Mouse (Mus musculus): Measurements from ENCODE around the gene Mag.
"Not testable (repeated sequence)": the region's sequence is repeated elsewhere in the genome, so short reads cannot be mapped to it uniquely, and the experiment has no call there.

The Mag gene

DNA sequence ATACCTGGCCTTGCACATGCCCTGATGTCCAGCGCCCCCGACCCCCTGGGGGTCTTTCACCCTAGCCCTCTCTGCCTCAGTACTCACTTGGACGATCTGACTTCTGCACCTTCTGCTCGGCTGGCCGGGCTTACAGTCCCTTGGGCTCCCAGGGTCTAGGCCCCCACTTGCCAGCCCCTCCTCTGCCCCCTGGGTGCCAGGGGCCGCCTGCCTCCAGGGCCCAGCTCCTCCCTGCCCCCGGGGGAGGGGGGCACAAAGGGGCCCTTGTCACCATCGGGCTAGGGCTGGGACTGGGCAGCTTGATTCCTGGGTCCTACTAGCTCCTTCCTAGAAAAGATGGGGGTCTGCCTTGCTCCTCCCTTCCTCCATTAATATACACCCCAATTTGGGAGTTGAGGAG is at the start of gene Mag:
Gene Mag, minus strand, starts transcription at position 142 of the 400 bp plus-strand sequence.
- no peak for DNase-seq (ENCODE audit: low read depth, low spot score)

DNA sequence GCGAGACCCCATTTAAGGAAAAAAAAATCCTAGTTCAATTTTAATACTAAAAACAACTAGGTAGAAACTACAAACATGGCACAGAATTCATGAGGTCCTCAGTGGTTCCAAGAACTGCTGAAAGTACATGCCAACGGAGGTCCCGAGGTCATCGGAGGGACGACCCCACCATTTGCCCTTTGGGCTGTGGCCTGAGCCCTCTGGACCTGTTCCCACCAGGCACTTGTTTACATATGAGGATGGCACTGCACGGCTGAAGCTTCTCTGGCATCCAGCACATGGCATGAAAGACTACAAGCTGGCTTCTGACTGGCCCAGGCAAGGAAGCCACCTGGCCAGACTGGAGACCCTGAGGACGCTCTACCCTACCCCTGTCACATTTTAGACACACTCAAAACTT is 49.7 kb upstream of the Mag start:
- DNase-seq (ENCODE audit: low read depth, low spot score) = no peak

DNA sequence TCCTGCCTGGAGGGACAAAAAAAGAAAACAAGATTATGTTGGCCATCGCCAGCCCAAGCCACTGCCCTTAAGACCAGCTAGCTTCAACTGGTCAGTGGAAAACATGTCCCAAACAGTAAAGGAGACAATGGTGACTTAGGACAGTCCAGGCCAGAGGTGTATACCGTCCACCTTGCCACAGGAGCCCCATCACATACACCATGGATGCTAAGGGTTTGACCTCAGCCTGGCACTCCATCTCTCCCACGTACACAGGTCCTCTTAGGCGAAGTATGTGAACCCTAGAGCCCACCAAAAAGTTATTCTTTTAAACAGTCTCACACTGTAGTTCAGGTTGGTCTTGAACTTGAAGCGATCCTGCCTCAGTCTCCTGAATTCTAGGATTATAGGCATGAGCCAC is 48.2 kb upstream of the Mag start:
- no peak for DNase-seq (ENCODE audit: low read depth, low spot score)

DNA sequence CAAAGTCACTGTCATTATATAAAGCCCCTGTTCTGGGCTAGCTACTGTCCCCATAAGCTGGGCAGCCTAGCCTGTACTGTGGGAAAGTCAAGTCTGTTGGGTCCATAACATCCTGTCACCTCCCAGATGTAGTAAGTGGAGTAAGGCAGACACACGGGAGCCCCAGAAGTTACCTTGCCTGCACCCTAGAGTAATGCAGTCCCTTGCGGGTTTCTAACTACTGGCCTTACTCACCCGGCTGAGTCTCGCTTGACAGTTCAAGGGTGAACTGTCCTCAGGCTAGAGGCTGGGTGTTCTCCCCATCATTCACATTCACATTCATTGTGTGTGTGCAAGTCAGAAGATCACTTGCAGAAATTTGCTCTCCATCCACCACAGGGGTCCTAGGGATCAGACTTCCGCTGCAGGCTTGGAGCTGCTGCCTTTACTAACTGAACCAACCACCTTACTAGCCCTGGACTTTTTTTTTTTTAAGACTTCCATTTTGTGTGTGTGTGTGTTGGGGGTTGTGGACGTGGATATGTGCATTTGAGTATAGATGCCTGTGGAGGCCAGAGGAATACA is 45.2 kb upstream of the Mag start:
- DNase-seq (ENCODE audit: low read depth, low spot score) = no peak

DNA sequence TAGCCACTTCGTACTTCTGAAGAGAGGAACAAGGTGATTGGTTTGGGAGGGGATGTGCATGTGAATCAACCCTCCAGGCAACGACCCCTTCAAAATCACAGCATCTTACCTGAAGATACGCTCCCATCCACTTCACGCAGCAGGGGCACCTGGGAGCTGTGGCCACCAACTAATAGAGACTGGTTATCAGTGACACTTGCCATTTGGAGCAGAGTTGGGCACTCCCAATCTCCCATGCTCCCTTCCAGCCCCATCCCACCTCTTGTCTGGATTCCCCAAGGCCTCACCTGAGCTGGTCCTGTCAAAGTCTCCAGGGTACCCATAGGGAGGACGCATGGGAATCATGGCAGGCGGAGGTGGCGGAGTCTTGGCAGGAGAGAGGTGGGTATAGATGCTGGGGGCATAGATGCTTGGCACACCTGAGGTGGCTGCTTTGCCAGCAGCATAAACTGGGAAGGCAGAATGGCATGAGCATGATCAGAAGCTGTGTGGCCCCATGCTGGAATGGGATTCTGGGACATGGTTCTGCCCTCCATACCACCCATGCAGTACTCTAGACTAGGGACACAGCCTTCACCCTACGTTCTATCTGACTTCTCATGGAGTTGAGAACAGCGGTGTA is 44.3 kb upstream of the Mag start:
- no peak for DNase-seq (ENCODE audit: low read depth, low spot score)

DNA sequence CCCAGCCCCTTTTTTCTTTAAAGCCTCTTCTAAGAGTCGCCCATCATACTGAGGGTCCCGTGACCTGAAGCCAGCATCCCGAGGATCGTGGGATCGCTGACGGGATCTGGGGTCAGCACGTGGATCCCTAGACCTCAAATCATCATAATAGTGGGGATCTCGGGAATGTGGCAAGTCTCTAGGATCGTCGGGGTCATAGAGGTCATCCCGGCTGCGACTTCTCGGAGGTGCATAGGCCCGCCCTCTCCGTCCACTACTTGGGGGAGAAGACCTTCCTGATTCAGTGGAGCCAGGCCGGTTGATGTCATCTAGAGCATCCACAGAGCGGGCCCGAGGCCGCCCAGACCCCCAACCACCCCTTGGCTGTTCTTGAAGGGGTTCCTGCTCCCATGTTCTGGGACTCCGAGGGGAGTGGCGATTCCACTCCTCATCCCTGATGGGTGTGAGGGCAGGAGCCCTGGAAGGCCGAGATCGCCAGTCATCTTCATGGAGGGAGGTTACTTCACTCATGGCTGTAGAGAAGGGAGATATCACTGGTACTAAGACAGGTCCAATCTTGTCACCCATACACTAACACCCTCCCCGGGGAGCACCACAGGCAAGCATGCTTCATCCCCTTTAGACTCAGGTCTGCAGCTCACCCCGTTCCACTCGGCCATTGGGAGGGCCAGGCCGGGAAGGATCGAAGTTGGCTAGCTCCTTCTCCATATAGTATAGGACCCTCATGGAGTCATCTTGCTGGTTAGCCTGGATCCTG is 43.6 kb upstream of the Mag start:
- DNase-seq (ENCODE audit: low read depth, low spot score) = no peak

DNA sequence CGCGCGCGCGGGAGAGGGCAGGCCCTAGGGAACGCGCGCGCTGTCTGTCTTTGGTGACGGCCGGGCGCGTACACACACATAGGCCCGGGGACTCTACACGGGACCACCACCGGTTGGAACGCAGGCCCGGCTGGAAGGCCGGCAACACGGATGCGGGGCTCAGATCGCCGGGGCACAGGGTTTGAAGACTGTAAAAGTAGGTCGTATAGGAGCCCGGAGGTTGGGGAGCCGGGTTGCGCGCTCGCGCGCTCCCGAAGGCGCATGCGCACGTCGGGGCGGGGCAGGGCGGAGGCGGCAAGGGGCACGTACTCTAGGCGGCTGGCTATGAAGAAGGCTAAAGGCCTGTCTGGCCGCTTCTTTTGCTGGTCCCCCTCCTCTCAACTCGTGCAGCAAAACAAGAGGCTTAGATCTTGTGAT is 42.7 kb upstream of the Mag start:
- DNase-seq (ENCODE audit: low read depth, low spot score) = peak; percentile 82

DNA sequence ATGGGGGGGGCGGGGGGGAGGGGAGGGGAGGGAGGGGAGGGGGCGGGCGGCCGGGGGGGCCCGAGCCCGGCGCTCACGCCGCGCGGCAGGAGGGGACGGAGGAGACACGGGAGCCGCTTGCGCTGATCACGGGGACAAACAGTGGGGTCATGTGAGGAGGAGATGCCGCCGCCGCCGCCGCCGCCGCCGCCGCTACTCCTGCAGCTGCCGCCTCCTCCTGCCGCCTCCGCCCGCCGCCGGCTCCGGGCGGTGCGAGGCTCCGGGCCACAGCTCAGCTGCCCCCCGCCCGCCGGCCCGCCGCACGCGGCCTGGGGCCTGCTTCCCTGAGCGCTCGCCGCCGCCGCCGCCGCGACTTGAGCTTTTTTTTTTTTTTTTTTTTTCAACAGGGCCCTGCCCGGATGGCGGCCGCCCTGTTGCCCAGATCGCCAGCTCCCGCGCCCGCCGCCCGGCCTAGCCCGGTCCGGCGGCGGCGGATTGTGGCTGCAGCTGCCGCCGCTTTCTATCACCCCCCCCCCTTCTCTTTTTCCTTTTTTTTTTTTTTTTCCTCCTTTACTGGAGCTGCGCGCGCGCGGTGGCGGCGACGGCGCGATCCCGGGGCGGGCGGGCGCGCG is 42.2 kb upstream of the Mag start, which contains the start of gene Usf2:
Gene Usf2, minus strand, starts transcription at position 48 of the 611 bp plus-strand sequence.
- DNase-seq (ENCODE audit: low read depth, low spot score) = peak; percentile 67

DNA sequence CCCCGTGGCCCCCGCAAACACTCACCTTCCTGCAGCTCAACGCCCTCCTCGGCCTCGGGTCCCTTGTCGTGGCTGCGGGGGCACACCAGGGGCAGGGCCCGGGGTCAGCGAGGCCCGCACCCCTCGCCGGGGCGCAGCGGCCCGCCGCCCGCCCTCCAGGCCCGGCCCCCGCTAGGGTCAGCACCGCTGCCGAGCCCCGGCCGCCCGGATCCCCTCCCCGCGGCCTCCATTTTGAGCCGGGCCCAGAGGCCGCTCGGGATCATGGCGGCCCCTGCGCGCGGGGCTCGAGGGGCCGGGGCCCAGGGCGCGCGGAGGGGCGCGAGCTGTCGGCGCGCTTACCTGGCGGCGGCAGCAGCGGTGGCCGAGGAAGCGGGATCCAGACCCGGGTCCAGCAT is 41.7 kb upstream of the Mag start:
- DNase-seq (ENCODE audit: low read depth, low spot score) = no peak

DNA sequence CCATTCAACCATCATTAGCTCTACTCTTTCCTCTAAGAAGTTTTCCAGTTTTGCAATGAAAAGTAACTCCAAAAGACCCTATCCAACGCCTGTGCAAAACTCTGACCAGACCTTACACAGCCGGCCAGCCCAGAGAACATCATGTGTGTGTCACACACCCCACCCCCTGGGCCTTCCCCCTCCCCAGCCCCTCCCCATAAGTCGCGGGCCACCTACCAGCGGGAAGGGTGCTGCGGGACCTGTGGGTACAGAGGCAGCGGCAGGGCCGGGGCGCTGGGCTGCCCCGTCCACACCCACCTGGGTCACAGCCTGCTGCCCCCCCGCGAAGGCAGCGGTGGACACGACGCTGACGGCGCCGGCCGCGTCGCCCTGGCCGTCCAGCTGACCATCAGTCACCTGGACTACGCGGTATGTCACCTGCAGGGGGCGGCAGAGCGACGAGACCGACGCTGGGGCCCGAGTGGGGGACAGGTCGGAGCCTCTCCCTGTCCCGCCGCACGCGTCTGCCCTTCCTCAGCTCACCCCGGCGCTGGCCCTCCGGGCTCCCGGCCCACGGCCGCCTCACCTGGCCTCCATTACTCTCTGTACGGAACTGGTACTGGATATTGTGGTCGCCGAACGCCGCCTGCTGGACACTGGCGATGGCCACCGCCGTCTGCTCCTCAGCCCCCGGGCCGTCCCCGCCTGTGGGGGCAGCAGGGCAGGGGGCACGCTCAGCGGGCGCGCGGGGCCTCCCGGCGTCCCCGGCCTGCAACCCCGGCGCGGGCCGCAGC is 41.1 kb upstream of the Mag start:
- DNase-seq (ENCODE audit: low read depth, low spot score) = peak; percentile 79

DNA sequence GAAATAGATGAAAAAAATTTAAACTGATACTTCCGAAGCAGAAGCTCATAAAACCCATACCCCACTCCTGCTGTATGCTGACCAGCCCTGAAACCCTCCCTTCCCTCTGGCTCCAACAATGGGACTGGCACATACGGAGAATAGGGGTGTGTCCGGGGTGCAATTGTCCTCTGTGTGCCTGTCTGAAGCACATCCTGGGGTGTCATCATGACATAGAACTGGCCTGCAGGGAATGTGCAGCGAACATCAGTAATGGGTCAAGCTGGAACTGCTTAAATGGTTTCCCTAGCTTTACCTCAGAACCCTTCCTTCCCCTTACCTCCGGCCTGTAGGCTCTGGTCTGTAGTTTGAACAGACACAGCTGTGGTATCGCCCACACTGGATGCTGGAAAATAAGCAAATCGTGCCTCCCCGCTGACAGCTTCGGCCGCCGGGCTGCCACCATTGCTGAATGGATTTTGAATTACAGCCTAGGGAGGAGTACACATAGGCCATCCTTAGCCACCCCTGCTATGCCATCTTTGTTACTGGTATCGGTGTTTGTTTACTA is 40.4 kb upstream of the Mag start:
- no peak for DNase-seq (ENCODE audit: low read depth, low spot score)

DNA sequence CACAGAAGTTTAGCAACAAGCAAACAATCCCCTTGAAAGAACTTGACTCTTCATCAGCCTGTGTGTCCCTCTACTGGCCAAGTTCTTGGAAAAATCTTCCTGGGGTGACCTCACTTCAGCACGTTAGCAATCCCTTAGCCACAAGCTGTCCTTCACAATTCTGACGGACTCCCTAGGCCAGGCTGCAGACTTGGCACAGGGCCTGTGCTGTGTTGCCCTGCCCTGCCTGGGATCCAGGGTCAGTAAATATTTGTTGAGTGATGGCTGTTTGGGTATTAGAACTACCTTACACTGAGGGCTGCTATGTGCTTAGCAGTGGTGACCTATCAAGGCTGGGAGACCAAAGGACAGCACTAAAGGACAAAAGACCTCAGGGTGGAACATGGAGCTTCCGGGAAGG is 39.4 kb upstream of the Mag start:
- DNase-seq (ENCODE audit: low read depth, low spot score) = no peak

DNA sequence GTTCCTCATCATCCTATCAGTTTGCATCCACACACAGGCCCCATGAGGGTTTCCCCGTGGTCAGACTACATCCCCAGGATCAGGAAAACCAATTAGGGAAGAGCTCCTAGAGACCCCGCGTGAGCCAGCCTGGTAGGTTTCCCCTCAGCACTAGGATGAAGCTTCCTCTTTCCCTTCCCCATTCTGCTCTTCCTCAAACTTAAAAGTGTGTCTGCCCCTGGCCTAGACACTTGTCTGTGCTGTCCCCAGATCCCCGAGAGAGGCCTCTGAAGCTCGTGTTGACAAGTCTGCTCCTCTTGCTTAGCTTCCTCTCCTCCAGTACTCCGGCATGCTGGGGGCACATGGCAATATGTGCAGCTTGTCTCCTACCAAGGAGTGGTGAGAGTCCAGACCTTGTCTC is 38.8 kb upstream of the Mag start:
- DNase-seq (ENCODE audit: low read depth, low spot score) = no peak

DNA sequence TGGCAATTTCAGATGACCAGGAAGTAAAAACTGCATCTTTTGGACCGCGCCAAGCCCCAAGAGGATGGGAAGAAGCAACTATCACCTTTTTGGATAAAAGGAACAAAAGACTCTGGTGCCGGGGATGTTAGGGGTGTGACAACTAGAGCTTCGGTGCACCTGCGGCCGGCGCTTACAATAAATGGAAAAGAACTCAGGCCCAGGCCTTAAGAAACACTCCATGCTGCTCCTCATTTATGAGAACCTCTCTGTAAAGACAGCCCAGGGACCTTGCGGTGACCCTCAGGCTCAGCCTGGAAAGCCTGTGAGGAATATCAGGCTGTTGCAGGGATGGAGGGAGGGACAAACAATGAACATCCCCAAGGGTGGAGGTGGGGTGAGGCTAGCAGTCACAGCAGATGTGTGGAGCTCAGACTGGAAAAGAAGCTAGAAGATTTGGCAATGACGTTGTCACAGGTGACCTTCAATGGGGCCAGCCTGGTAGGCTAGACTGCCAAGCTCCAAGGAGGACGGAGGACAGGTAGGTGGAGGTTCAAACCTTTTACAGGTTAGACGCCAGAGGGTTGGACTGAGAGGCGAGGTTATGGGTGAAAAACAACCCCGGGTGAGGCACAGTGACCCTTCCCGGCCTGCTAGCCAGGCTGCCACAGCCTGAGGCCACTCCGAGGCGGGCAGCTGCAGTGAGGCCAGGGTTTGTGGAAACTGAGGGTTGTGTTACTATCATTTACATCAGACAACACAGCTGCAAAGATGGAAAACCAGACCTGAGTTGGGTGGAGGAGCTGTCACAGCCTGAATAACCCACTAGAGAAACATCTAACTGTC is 38.0 kb upstream of the Mag start:
- DNase-seq (ENCODE audit: low read depth, low spot score) = no peak

DNA sequence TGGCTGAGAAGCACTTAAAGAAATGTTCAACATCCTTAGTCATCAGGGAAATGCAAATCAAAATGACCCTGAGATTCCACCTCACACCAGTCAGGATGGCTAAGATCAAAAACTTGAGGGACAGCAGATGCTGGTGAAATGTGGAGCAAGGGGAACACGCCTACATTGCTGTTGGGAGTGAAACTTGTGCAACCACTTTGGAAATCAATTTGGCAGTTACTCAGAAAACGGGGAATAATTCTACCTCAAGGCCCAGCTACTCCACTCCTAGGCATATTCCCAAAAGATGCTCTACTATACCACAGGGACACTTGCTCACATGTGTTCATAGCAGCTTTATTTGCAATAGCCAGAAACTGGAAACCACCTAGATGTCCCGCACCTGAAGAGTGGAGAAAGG is 35.2 kb upstream of the Mag start:
- DNase-seq (ENCODE audit: low read depth, low spot score) = not testable (repeated sequence)

DNA sequence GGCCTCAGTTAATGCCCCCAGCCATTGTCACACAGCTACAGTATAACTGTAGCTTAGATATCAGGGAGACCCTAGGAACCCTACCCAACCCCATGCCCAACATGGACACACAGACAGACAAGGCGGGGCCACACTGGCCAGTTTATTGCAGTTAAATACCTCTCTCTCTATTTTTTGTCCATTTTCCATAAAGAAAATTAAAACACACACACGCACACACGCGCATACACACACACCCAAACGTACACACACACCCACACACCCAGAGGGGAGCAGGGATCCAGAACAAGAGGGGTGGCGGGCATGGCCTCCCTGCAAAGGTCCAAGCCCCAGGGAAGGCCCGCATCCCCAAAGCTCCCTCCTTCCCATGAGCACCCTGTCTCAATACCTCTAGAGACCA is 31.2 kb upstream of the Mag start:
- no peak for DNase-seq (ENCODE audit: low read depth, low spot score)

DNA sequence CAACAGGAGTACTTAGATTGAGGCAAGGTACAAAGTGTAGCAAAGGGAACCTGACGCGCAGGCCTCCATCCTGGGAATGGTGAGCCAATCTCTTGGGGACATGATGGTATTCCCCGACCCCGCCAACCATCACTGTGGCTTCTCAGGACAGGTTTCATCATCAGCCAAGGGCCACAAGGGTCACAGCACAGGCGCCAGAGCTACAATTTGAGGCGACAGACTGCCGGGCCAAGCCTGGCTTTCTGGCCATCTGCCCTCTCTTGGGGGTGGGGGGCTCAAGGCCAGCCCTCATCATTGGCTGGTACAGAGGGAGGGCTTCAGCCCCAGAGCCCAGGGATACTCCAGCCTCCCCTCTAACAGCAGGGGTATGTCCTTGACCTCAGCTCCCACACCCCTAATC is 30.8 kb upstream of the Mag start:
- not testable (repeated sequence) for DNase-seq (ENCODE audit: low read depth, low spot score)

DNA sequence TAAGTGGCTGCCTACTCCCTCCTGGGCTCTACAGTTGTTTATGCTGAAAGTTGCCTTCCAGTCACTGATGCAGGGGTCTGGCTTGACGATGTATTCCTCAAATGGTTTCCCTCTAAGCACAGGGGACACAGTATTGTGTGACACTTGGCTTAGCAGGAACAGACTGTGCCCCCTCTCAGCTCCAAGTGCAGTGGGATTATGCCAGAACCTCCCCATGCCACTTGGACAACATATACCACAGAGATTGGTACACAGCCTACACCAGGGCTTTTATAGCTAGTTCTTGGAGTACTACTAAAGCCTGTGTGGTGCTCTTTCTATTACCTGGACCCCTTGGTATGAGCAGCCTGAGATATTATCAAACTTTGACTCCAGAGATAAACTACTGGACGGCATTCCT is 30.0 kb upstream of the Mag start:
- not testable (repeated sequence) for DNase-seq (ENCODE audit: low read depth, low spot score)

DNA sequence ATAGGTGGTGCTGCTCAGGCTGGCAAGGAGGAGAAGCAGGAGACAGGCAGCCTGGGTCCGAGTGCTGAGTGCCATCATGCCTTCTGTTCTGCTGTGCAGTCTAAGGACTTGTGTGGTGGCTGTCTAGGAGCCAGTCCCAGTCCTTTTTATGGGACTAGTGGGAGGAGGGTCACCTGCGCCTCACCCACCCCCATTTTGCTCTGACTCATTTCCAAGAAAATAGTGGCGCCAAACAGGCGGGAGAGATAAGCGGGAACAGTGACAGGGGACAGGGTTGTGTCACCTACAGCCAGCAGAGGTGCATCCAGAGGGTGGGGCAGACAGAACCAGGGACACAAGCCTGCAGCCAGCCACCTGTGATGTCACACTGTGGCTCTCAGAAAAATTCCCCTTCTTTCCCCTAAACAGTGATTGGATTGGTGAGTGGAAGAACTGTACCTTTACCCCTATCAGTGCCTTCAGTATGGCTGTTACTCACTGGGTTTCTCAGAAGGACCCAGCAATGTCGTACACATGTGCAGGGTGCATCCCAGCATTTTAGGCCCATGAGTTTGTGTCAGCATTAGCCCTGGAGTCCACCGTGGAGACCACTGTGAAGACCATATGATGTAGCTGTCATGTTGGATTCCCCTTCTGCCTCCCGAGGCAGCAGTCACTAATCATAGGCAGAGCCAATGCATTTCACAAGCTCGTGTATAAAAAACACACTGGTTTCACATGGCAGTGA is 29.4 kb upstream of the Mag start, which contains the start of gene Hamp:
Gene Hamp, minus strand, starts transcription at position 124 of the 727 bp plus-strand sequence.
- no peak for DNase-seq (ENCODE audit: low read depth, low spot score)

DNA sequence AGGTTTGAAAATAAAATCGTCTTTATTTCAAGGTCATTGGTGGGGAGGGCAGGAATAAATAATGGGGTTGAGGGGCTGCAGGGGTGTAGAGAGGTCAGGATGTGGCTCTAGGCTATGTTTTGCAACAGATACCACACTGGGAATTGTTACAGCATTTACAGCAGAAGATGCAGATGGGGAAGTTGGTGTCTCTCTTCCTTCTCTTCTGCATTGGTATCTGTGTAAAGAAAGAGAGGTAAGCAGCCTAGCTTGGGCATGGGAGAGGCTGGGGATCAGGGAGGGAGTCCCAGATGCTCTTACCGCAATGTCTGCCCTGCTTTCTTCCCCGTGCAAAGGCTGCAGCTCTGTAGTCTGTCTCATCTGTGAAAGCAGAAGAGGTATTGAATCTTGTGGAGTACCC is 27.7 kb upstream of the Mag start:
- DNase-seq (ENCODE audit: low read depth, low spot score) = not testable (repeated sequence)
